Mouse (Mus musculus) inflammation-experienced regulatory T-cells, adult 6 months (primary cell): ENCODE results near the gene Clcf1. TPM values are rescaled to one million over a fixed set of nuclear protein-coding genes. Genes with fewer than 3 reads are reported as not detected.

Source experiments
- ATAC-seq: one replicate; pipeline ENCODE4 v1.8.0; 2017
- polyA plus RNA-seq, 3 experiments: library from polyadenylated mRNA; unstranded; fragments of 100-300 nt; shearing (Covaris generic); gene quantifications; one replicate each; pipeline ENCODE4 v1.2.1; 2017

The Clcf1 gene
- polyA plus RNA-seq, 3 experiments from 2014 or later, result 13.4 to 51.6 (median 33.9) TPM

DNA sequence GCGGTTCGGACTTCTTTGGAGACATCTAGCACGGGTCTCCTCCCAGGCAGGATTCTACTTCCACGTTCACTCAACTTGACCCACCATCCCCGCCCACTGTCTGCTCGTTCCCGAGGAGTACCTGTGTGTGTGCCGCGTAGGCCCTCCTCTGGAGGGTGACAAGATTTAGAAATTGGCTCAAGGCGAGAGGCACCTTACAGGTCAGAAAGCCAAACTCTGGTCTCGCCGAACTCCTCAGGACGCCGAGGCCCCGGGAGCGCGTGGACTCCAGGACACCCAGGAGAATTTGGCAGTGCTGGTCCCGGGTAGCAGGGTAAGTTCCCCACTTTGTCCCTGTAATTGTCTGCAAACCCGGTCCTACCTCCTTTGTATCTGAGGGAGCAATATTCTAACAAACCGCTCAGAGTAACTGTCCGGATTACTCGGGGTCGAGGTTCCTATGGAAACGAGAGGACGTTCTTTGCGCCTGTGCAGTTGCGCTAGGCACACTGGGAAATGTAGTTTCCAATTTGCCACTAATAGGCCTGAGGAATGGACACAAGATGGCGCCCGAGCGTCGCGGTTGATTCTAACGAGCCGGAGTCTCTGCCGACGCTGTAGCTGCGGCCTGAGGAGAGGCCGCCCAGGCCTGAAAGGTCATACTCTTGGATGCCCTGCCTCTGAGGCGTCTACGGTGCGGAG lies 43.3 kb downstream of the Clcf1 start:
- ATAC-seq, result peak; percentile 92

- ATAC-seq, result no peak
Measured at GRCm38 (mm10) chr19:4257897-4258252, 43.8 kb downstream of the Clcf1 start.

GRCm38 (mm10) chr19:4261038-4261698 lies 47.1 kb downstream of the Clcf1 start:
- ATAC-seq, result peak; percentile 29

DNA sequence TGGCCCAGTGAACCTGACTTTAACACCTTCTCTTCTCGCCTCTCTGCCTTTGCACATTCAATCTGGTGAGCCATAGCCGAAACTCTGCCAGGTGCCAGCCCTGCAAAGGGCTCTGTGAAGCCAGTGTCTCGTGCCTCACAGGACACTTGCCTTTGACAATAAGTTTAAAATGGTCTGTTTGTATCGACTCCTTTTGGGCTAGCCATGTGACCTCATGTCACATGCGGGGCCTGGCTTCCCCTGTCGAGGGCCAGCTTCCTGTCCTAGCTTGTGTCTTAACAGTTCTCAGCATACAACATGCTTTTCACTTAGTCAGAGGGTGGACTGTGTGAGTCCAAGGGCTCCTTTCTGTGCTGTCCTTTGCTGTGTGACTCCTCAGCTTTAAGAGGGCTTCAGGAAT lies 48.7 kb downstream of the Clcf1 start:
- no peak for ATAC-seq

DNA sequence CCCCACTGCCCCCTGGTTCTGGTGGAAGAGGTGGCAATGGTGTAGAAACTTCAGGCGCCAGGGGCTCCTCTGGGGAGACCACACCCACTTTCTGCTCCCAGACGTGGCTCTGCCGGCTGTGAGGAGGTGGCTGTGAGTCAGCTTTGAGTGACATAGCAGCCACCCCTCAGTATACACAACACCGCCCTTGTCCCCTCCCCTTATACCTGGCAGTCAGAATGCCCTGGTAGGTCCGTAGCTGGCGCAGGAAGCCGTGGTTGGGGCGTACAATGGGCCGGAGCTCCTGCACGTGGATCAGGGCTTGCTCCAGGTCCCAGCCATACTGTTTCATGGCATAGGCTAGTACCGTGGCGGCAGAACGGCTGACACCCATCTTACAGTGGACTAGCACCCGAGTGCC lies 49.7 kb downstream of the Clcf1 start:
- ATAC-seq, result no peak

- no peak for ATAC-seq
Measured at GRCm38 (mm10) chr19:4264171-4264780, 50.2 kb downstream of the Clcf1 start.

DNA sequence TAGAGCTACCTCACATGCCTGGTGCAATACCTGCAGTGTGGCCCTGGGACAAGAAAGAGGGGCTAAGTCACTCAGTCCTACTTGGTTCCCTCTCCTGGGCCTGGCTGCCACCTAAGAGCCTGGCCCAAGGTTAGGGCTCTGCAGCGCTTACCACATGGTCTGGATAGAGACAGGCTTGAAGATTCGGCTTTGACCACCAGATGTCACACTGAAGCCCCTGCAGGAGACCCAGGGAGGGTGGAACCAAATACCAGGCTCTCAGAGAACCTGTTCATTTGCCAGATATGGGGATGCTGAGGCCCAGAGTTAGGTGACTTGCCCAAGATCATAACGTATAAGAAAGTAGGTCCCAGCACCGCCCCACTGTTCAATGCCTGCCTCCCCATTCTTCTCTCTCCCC lies 51.9 kb downstream of the Clcf1 start:
- ATAC-seq, result no peak

GRCm38 (mm10) chr19:4268566-4269361 lies 54.7 kb downstream of the Clcf1 start, which contains the start of gene Ssh3:
TSS of gene Ssh3 (minus strand) at chr19:4269180.
- peak; percentile 65 for ATAC-seq

DNA sequence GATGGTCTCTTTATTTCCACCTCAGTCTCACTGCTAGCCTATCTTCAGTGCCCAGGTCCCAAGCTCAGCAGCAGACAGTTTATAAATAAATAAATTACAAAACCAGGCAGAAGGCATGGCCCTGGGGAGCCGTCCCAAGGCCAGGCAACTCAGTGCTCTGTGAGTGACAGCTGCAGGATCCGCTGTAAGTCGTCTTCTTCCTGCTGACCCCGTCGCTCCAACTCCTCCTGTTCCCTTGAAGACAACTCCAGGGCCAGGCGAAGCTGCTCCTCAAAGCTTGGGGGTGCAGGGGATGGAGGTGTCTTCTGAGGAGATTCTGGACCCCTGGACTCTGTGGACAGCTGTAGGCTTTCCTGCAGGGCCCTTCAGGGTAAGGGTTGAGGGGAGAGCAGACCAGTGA lies 56.1 kb downstream of the Clcf1 start:
- no peak for ATAC-seq

DNA sequence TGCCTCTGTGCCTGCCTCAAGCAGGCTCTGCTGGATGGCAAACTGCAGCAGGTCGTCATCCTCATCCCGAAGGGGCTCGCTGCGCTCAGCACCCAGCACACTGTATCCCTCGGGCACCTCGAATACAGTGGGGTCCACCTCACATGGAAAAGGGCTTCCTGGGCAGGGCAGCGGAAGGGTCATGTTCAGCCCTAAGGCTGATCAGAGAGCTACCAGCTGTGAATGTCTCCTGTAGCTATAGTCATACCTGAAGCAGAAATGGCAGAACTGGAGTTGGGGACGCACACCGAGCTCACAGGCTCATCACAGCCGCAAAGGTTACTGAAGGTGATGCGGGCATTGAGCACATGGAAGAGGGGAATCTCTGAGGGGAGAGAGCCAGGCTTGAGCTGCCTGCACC lies 56.9 kb downstream of the Clcf1 start:
- ATAC-seq, result no peak

Other genes with a start within 250 kb of the Clcf1 start
- gene Aldh3b2, start 241.9 kb upstream of the Clcf1 start, polyA plus RNA-seq, result not detected
- gene Acy3, start 227.7 kb upstream of the Clcf1 start, polyA plus RNA-seq, result 1 to 10 TPM in 2 of 3 experiments, under 1 TPM in 1; 0.73 to 2.3 (median 2.2) TPM
- not detected for gene Tbx10, start 221.5 kb upstream of the Clcf1 start, polyA plus RNA-seq
- gene Nudt8, start 213.7 kb upstream of the Clcf1 start, polyA plus RNA-seq, result 10 to 100 TPM; 10.3 to 16.2 (median 15.9) TPM
- under 1 TPM; 0.16 to 0.99 (median 0.44) TPM for gene Gm49405, start 213.6 kb upstream of the Clcf1 start, polyA plus RNA-seq
- 1 to 10 TPM in 2 of 3 experiments, under 1 TPM in 1; 0.31 to 2.8 (median 1.6) TPM for gene Doc2g, start 210.9 kb upstream of the Clcf1 start, polyA plus RNA-seq
- gene Ndufv1, start 201.4 kb upstream of the Clcf1 start, polyA plus RNA-seq, result 100 to 1,000 TPM; 104 to 136 (median 114) TPM
- gene Gstp1, start 176.3 kb upstream of the Clcf1 start, polyA plus RNA-seq, result 100 to 1,000 TPM; 417 to 553 (median 508) TPM
- gene Gstp2, start 168.2 kb upstream of the Clcf1 start, polyA plus RNA-seq, result 10 to 100 TPM in 1 of 3 experiments, 1 to 10 TPM in 1, under 1 TPM in 1; 0.72 to 12.0 (median 5.0) TPM
- 100 to 1,000 TPM; 178 to 293 (median 197) TPM for gene Gstp3, start 154.7 kb upstream of the Clcf1 start, polyA plus RNA-seq
- gene Cabp2, start 132.7 kb upstream of the Clcf1 start, polyA plus RNA-seq, result not detected
- 100 to 1,000 TPM; 329 to 406 (median 406) TPM for gene Cdk2ap2, start 117.1 kb upstream of the Clcf1 start, polyA plus RNA-seq
- gene Pitpnm1, start 114.2 kb upstream of the Clcf1 start, polyA plus RNA-seq, result 100 to 1,000 TPM in 1 of 3 experiments, 10 to 100 TPM in 2; 80.6 to 147 (median 88.8) TPM
- 100 to 1,000 TPM; 171 to 228 (median 197) TPM for gene Aip, start 88.4 kb upstream of the Clcf1 start, polyA plus RNA-seq
- gene Gpr152, start 74.5 kb upstream of the Clcf1 start, polyA plus RNA-seq, result under 1 TPM in 1 of 3 experiments, not detected in 2; 0.22 TPM
- gene Cabp4, start 70.2 kb upstream of the Clcf1 start, polyA plus RNA-seq, result 1 to 10 TPM in 1 of 3 experiments, under 1 TPM in 2; 0.91 to 1.1 (median 0.97) TPM
- gene Coro1b, start 65.6 kb upstream of the Clcf1 start, polyA plus RNA-seq, result 100 to 1,000 TPM; 228 to 269 (median 241) TPM
- gene Ptprcap, start 60.6 kb upstream of the Clcf1 start, polyA plus RNA-seq, result 100 to 1,000 TPM; 802 to 889 (median 855) TPM
- gene Rps6kb2, start 50.9 kb upstream of the Clcf1 start, polyA plus RNA-seq, result 10 to 100 TPM; 26.3 to 35.3 (median 30.1) TPM
- gene Carns1, start 38.8 kb upstream of the Clcf1 start, polyA plus RNA-seq, result 10 to 100 TPM in 2 of 3 experiments, 1 to 10 TPM in 1; 5.2 to 12.9 (median 11.9) TPM
- 100 to 1,000 TPM; 608 to 658 (median 621) TPM for gene Tbc1d10c, start 23.0 kb upstream of the Clcf1 start, polyA plus RNA-seq
- 1,000 to 10,000 TPM in 1 of 3 experiments, 100 to 1,000 TPM in 2; 808 to 1,210 (median 823) TPM for gene Ppp1ca, start 22.2 kb upstream of the Clcf1 start, polyA plus RNA-seq
- 10 to 100 TPM; 43.6 to 63.0 (median 59.1) TPM for gene Rad9a, start 12.6 kb upstream of the Clcf1 start, polyA plus RNA-seq
- gene AC109138.7, start 119 bp downstream of the Clcf1 start, polyA plus RNA-seq, result not detected
- gene Pold4, start 17.7 kb downstream of the Clcf1 start, polyA plus RNA-seq, result 100 to 1,000 TPM in 2 of 3 experiments, 10 to 100 TPM in 1; 96.4 to 134 (median 118) TPM
- 10 to 100 TPM in 2 of 3 experiments, 1 to 10 TPM in 1; 9.6 to 14.5 (median 13.6) TPM for gene Ssh3, start 54.9 kb downstream of the Clcf1 start, polyA plus RNA-seq
- gene Ankrd13d, start 68.9 kb downstream of the Clcf1 start, polyA plus RNA-seq, result 1 to 10 TPM in 2 of 3 experiments, under 1 TPM in 1; 0.87 to 3.0 (median 2.3) TPM
- 10 to 100 TPM; 81.3 to 90.8 (median 85.9) TPM for gene Grk2, start 92.0 kb downstream of the Clcf1 start, polyA plus RNA-seq
- gene Kdm2a, start 184.0 kb downstream of the Clcf1 start, polyA plus RNA-seq, result 10 to 100 TPM; 67.5 to 97.8 (median 86.3) TPM
- gene Rhod, start 225.2 kb downstream of the Clcf1 start, polyA plus RNA-seq, result 1 to 10 TPM in 2 of 3 experiments, under 1 TPM in 1; 0.75 to 2.5 (median 2.4) TPM